Mouse (Mus musculus): ENCODE results near the gene Zfp428. TPM values are rescaled to one million over a fixed set of nuclear protein-coding genes. Genes with fewer than 3 reads are reported as not detected.
A peak's percentile ranks its signal among the peaks of the same experiment; 100 is the strongest.
"Not testable (repeated sequence)": the region's sequence is repeated elsewhere in the genome, so short reads cannot be mapped to it uniquely, and the experiment has no call there.

The Zfp428 gene
- polyA plus RNA-seq, 1 experiment: 3.1 TPM

DNA sequence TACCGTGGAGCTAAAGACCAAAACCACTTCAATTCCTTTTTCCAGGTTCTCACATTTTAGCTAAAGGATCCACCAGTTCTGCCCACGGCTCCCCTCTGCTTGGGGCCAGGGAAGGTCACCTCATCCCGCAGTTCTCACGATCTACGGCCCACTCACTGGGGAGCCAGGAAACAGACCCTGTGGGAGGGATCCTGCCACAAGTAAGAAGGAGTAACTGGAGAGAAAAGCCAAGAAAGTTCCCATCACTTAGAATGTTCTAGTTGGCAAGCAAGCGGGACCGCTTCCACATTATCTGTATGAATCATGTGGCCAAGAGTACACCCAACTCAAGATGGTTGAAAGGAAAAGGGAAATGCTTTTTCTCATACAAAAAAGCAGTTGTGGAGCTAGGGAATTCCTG is 29.9 kb upstream of the Zfp428 start:
- Histone ChIP-seq H3K4me1 (ENCODE audit: control insufficient read depth, insufficient read depth, low read length) (peaks cover 2% of the 10 kb centered on the region; the same call in 1 of the 2 replicates), H3K27ac (ENCODE audit: control insufficient read depth, insufficient read depth, low read depth, low read length, poor library complexity) (no peak overlapping the region), H3K4me3 (replicated peaks; ENCODE audit: control insufficient read depth, low read depth, low read length) (no peak overlapping the region)
- 86% methylated on average over 7 of the region's 7 CpGs for WGBS
- TF ChIP-seq CTCF (IDR thresholded peaks at IDR 0.05; ENCODE audit: control insufficient read depth, insufficient read depth, low read length): no peak
- no peak for TF ChIP-seq POLR2A (IDR thresholded peaks at IDR 0.05; ENCODE audit: borderline replicate concordance, control insufficient read depth, low read depth, low read length)

DNA sequence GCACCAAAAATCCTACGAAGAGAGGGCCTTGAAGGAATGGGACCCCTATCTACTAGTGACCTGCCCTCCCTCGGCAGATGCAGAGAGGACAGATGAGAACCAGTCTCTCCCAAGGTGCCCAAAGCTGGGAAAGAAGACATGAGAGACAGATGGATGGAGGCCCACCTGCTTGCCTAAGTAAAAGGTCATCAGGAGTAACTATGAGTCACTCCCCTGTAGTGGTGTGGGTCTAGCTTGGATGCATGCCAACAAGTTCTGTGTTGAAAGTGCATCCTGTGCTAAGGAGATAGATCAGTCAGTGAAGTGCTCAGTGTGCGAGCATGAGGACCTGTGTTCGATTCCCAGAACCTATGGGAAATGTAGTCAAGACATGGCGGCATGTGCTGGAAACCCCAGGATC is 27.9 kb upstream of the Zfp428 start:
- WGBS: 83% methylated on average over 5 of the region's 5 CpGs
- TF ChIP-seq POLR2A (IDR thresholded peaks at IDR 0.05; ENCODE audit: borderline replicate concordance, control insufficient read depth, low read depth, low read length) (no peak), CTCF (IDR thresholded peaks at IDR 0.05; ENCODE audit: control insufficient read depth, insufficient read depth, low read length) (no peak)
- Histone ChIP-seq H3K4me1 (ENCODE audit: control insufficient read depth, insufficient read depth, low read length) (0 out of 2 replicates have a peak, but pooled peaks cover 2% of the 10 kb centered on the region), H3K27ac (ENCODE audit: control insufficient read depth, insufficient read depth, low read depth, low read length, poor library complexity) (no peak overlapping the region), H3K4me3 (replicated peaks; ENCODE audit: control insufficient read depth, low read depth, low read length) (no peak overlapping the region)

DNA sequence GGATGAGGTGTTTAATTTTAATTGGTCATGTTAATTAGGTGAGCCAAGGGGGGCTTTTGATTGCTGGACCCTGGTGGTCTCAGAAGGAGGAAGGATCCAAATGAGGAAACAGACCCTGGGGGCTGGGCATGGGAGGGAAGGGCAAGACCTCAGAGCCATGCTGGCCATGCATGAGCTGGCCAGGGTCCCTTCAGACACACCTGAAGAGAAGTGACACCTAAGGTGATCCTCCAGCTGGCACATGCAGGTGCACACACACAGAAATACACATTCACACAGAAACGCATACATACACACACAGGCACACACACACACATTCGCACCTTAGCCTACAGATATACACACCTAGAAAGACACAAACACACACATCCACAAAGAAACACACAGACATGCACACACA is 27.1 kb upstream of the Zfp428 start:
- 84% methylated on average over 2 of the region's 2 CpGs for WGBS
- TF ChIP-seq POLR2A (IDR thresholded peaks at IDR 0.05; ENCODE audit: borderline replicate concordance, control insufficient read depth, low read depth, low read length) (no peak), CTCF (IDR thresholded peaks at IDR 0.05; ENCODE audit: control insufficient read depth, insufficient read depth, low read length) (no peak)
- Histone ChIP-seq H3K4me1 (ENCODE audit: control insufficient read depth, insufficient read depth, low read length) (0 out of 2 replicates have a peak, but pooled peaks cover 2% of the 10 kb centered on the region), H3K27ac (ENCODE audit: control insufficient read depth, insufficient read depth, low read depth, low read length, poor library complexity) (no peak overlapping the region), H3K4me3 (replicated peaks; ENCODE audit: control insufficient read depth, low read depth, low read length) (no peak overlapping the region)

DNA sequence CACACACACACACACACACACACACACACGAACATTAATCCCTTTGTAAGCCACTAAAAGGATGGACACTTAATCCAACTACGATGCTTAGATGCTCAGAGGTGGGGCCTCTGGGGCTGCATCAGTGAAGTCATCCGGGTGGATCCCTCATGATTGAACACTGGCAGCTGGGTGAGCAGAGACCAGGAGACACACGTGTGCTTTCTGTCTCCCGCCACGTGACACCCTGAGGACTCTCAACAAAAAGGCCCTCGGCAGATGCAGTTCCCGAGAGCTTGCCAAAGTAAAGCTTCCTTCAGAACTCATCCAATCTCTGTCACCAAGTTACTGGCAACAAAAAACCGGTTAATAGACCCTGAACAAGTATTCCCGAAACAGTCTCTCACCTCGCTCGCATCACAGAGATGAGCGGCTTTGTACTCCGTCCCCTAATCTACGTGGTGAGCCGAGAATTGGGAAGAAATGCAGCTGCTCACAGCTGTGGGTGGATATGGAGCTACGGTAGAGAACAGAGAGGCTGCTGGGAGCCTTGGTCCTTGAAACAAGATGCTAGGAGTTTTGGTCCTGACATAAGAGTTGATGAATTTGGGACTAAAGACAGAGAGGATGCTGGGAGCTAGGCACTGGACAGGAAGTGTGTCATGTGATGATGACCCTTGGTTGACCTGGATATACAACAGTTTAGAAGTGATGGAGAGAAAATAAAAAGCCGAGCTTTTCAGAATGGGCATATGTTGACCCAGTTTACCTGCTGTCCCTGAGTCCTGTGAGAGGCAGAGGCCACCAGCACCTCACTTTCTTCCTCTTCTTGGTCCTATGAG is 26.5 kb upstream of the Zfp428 start:
- Histone ChIP-seq H3K27ac (ENCODE audit: control insufficient read depth, insufficient read depth, low read depth, low read length, poor library complexity) (no peak overlapping the region), H3K4me3 (replicated peaks; ENCODE audit: control insufficient read depth, low read depth, low read length) (no peak overlapping the region), H3K4me1 (ENCODE audit: control insufficient read depth, insufficient read depth, low read length) (0 out of 2 replicates have a peak, but pooled peaks cover 2% of the 10 kb centered on the region)
- no peak for TF ChIP-seq POLR2A (IDR thresholded peaks at IDR 0.05; ENCODE audit: borderline replicate concordance, control insufficient read depth, low read depth, low read length)
- TF ChIP-seq CTCF (IDR thresholded peaks at IDR 0.05; ENCODE audit: control insufficient read depth, insufficient read depth, low read length): no peak
- WGBS: 74% methylated on average over 18 of the region's 18 CpGs

DNA sequence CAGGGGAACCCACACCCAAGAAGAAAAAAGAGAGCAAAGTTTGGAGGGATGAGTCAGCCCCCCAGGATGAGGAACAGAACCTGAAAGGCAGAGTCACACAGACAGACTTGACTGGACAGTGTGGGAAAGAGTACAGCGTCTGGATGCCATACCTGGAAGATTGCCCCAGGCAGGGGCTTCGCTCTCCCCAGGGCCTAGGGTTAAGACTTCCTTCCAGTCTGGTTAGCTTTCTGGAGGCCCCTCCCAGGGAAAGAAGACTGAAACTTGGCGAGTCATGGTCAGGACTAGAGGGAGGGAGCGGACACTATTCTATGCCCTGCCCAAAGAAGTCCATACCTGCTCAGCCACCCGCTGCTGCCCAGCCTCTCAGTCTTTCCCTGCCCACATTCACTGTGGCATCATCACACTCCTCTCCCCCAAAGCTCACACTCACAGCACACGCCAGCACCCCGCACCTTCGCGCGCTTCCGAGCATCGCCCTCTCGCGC is 25.8 kb upstream of the Zfp428 start:
- H3K4me1 ChIP-seq (ENCODE audit: control insufficient read depth, insufficient read depth, low read length): 0 out of 2 replicates have a peak, but pooled peaks cover 2% of the 10 kb centered on the region
- H3K27ac ChIP-seq (ENCODE audit: control insufficient read depth, insufficient read depth, low read depth, low read length, poor library complexity): no peak overlapping the region
- WGBS: 5% methylated on average over 14 of the region's 14 CpGs
- no peak for TF ChIP-seq POLR2A (IDR thresholded peaks at IDR 0.05; ENCODE audit: borderline replicate concordance, control insufficient read depth, low read depth, low read length)
- TF ChIP-seq CTCF (IDR thresholded peaks at IDR 0.05; ENCODE audit: control insufficient read depth, insufficient read depth, low read length): no peak
- H3K4me3 ChIP-seq (replicated peaks; ENCODE audit: control insufficient read depth, low read depth, low read length): no peak overlapping the region

DNA sequence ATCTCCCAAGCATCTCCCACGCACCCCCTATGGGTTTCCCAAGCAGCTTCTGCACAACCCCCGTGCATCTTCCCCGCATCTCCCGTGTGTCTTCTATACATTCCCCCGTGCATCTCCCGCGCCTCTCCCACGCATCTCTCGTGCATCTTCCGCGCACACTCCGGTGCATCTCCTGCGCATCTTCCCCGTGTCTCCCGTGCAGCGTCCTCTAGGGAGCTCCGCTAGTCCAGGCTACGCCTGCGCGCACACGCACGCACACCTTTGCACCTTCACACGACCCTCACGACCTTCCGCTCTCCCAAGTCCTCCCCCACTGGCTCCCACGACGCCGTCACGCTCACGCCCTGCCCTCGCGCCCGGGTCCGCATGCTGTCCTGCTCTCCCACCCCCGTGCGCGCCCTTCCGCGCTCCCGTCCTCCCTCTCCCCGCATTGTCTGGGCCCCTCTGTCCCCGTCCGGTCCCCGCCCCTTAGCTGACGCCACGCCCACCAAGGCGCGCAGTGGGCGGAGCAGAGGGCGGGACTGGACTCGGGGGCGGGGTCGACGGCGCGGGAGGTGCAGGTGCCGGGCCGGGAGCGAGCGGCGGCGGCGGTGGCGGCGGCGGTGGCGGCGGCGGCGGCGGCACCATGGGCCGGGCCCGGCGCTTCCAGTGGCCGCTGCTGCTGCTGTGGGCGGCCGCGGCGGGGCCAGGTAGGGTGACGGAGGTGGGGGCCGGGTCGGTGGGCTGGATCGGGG is 25.2 kb upstream of the Zfp428 start, which contains the start of gene Cadm4:
Gene Cadm4 (plus strand): TSS at position 550 of the 734 bp plus-strand sequence.
- WGBS: 1% methylated on average over 78 of the region's 83 CpGs
- Histone ChIP-seq H3K27ac (ENCODE audit: control insufficient read depth, insufficient read depth, low read depth, low read length, poor library complexity) (no peak within 1 kb of the TSS), H3K4me3 (replicated peaks; ENCODE audit: control insufficient read depth, low read depth, low read length) (peak within 1 kb of the TSS; percentile 46), H3K4me1 (ENCODE audit: control insufficient read depth, insufficient read depth, low read length) (0 out of 2 replicates have a peak, but pooled peaks cover 2% of the 10 kb centered on the region)
- TF ChIP-seq POLR2A (IDR thresholded peaks at IDR 0.05; ENCODE audit: borderline replicate concordance, control insufficient read depth, low read depth, low read length) (no peak), CTCF (IDR thresholded peaks at IDR 0.05; ENCODE audit: control insufficient read depth, insufficient read depth, low read length) (no peak)

DNA sequence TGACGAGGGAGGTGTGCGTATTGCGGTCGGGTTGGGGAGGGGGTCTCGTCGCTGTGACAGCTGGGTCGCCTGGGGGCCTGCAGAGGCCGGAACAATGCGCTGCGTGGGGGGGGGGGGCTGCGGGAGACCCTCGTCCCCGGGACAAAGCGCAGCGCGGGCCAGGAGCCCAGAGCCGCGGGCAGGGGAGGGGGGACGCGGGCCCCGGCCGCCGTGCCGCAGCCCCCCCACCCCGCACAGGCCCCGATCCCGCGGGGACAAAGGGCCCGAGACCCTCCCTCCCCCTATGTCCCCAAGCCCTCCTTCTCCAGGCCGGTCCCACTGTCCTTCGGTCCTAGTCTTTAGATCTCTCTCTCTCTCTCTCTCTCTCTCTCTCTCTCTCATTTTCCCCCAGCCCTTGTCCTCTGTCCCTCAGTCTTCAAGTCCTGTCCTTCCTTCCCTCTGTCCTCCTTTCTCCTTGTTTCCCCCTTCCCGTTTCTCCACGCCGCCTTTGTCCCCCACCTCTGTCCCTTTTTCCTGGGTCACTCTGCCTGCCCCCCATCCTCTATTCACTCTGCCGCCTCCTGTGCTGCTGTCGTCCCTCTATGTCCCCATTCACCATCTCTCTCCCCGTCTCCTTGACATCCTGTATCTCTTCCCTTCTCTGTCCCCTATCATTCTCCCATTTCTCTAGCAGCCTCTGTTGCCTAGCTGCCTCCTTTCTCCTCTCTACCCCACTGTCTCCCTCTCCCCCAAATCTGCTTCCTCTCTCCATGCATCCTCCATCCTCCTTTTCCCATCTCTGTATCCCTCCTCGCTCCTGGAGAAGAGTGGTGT is 24.4 kb upstream of the Zfp428 start:
- Histone ChIP-seq H3K27ac (ENCODE audit: control insufficient read depth, insufficient read depth, low read depth, low read length, poor library complexity) (no peak overlapping the region), H3K4me1 (ENCODE audit: control insufficient read depth, insufficient read depth, low read length) (0 out of 2 replicates have a peak, but pooled peaks cover 2% of the 10 kb centered on the region), H3K4me3 (replicated peaks; ENCODE audit: control insufficient read depth, low read depth, low read length) (no peak overlapping the region)
- no peak for TF ChIP-seq CTCF (IDR thresholded peaks at IDR 0.05; ENCODE audit: control insufficient read depth, insufficient read depth, low read length)
- TF ChIP-seq POLR2A (IDR thresholded peaks at IDR 0.05; ENCODE audit: borderline replicate concordance, control insufficient read depth, low read depth, low read length): no peak
- 5% methylated on average over 33 of the region's 38 CpGs for WGBS

DNA sequence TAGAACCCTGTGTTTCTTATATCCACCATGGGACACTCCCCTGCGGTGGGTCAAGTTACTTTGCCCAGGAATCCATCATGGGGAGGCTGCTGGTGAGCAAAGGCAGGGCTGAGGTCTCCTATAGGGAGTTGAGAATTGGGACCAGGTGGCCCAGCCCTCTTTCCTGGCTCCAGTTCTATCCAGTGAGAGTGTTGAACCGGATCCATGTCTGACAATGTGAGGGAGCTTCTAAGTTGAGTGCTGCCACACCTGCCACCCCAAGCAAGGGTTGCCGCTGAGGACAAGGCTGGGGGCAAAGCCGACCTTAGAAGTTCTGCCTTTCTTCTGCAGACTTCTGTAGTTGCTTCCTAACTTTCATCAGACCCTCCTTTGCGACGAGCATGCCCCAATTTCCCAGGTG is 23.5 kb upstream of the Zfp428 start:
- WGBS: 42% methylated on average over 6 of the region's 6 CpGs
- not testable (repeated sequence) for H3K4me1 ChIP-seq (ENCODE audit: control insufficient read depth, insufficient read depth, low read length); H3K4me3 ChIP-seq (replicated peaks; ENCODE audit: control insufficient read depth, low read depth, low read length); H3K27ac ChIP-seq (ENCODE audit: control insufficient read depth, insufficient read depth, low read depth, low read length, poor library complexity)
